Mouse (Mus musculus) lung, postnatal 4 days (tissue): ENCODE results near the gene Gstm1.
"Not testable (repeated sequence)": the region's sequence is repeated elsewhere in the genome, so short reads cannot be mapped to it uniquely, and the experiment has no call there.

Experiments
- DNase-seq, 2 experiments: peaks; one replicate each; pipeline ENCODE4 v3.0.0; 2021

Gstm1 gene

DNA sequence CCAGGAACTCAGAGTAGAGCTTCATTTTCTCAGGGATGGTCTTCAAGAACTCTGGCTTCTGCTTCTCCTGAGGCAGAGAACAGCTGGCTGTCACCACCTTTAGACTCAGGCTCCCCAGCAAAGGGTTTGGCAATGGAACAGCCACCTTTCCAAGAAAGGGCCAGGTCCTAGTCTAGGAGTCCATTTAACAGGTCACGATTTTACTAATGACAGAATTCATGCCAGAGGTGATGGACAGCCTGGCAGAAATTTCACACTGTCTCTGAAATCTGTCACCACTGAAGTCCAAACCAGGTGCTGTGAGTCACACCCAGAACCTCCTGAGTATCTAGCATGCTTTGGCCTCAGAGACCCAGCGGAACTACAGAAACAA, 2.8 kb downstream of the Gstm1 start:
- no peak for DNase-seq

GRCm38 (mm10) chr3:108014098-108014973, 3.4 kb downstream of the Gstm1 start:
- DNase-seq: no peak

DNA sequence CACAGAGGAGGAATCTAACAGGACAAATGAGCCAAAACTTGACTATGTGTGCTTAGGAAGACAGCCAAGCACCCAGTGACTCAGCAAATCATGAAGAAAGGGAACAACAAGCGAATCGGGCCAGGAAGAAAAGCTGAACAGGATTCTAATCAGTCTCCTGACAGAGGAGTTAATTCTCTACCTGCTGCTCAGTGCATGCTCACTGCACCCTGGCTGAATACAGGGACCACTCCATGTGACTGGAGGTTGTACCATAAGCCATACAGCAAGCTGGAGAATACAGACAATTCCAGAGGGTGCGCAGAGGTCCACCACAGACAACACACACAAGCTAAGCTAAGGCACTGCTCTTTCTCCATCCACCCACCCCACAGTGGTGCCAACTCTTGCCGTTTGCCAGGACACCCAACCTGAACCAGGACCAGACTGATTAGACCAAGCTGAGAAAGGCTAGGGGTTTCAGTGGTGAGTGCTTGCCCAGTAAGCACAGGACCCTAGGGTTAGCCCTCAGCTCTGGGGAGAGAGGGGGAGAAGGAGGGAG, 4.4 kb downstream of the Gstm1 start:
- DNase-seq: peak in 1 of 2 experiments; percentile 61

DNA sequence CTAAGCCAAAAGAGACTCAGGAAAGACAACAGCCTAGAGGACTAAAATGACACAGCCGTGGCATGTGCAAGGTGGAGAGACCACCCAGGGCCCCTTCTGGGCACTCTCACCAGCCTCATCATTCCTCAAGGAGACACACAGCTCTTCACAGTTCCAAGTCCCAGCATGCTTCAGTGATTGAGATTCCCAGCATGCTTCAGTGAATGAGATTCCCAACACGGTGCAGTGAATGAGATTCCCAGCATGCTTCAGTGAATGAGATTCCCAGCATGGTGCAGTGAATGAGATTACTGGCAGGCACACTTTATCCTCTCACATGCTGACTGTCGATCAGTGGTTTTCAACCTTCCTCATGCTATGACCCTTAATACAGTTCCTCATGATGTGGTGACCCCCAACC, 6.2 kb downstream of the Gstm1 start:
- no peak for DNase-seq

DNA sequence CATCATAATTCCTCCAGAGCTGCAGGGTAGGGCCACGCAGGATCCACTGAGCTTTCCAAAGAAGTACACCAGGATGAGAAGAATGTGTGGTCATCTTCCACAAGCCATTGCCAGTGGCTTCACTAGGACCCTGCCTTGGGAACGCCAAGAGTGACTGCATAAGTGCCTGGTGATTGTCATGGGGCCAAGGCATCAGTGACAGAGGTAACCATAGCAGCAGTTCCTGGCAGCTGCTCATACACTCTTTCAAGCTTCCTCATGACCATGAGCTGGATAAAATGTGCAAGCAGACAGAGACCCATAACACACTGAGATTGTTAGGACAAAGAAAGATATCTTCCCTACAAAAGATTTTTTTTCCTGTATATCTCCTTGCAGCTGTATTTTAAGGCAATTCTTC, 7.5 kb downstream of the Gstm1 start:
- DNase-seq: peak in 1 of 2 experiments; percentile 40

DNA sequence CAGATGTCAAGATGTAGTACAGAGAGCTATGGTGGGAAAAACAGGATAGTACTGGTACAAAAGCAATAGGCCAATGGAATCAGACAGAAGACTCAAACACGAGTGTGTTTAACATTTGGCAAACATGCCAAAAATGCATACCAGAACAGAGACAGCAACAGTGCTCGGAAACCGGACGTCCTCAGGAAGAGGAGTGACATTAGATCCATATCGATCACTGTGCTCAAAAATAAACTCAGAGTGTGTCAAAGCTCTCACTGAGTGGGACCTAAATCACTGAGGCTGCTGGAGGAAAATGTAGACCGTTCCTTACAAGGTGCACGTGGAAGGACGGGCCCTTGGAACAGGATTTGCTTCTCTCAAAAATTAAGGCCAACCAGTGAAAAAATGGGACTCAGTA, 15.8 kb downstream of the Gstm1 start:
- no peak for DNase-seq

DNA sequence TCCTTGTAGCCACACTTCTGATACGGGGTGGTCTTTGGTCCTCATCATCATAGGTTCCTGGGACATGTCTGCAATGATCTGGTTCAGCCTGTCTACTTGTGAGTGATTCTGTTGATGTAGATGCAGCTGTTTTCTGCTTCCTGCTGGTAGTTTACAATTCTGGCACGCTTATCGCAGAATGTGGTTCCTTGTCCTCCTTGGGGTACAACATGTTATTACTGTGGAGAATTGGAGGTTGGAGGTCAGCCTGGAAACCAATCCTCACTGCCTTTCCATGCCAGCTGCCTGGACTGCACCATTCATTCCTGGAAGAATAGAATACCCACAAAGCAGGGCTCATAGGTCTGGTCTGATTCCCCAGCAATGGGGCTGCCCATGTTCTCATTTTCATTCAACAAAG, 18.3 kb downstream of the Gstm1 start:
- no peak for DNase-seq

DNA sequence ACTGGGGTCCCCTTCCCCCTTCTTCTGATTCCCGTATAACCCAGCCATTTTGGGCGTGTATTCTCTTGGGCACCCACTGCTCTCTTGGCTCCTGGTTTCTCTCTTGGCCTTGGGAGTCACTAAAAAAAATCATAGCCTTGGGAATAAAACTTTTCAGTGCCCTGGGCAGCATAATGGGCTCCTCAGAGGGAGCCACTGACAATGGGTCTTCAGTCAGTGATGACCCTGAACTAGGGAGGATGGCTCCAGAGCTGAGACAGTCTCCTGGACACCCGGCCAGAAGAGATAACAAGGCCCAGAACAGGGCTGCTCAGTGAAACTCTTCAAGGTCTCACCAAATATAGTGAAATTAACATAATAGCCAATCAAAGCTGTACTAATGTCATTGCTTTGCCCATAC, 19.2 kb downstream of the Gstm1 start:
- no peak for DNase-seq

DNA sequence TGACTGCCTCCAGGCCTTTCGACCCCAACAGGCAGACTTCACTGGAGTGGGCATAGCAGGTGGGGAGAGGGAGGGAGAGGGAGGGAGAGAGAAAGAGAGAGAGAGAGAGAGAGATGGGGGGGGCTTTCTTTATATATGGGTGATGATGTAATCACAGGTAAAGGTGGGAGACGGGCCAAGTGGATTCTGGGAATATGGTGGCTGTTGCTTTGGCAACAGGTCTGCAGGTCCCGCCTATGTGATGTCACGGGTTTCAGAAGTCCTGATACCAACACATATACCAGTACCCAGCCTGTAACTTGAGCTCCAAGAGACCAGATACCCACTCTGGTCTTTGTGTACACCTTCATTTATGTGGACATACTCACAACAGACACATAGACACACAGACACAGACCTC, 21.2 kb downstream of the Gstm1 start:
- DNase-seq: no peak

- not testable (repeated sequence) for DNase-seq
These were observed 21.8 kb downstream of the Gstm1 start for GRCm38 (mm10) chr3:107995974-107996373.

DNA sequence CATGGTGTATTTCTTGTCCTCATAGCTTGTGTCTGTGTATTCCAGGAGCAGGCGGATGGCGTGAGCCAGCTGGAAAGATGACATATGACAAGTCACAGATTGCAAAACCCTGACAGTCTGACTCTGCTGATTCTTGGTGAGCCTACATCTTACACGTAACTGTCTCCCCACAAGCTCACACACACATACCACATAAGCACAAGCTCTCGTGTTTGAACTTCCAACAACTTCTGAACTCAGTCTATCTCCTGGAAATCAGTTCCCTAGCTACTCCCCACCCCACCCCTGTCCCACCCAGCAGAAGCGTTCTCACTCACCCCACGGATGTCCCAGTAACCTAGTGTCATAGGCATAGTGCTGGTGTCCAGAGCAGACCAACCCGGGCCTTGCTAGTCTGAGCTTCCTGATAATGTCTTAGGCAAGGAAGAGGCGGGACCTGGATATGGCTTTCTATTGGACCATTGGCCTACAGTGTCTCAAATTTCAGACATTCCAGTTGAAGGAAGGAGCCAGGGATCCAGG, 31.7 kb downstream of the Gstm1 start, which contains the start of gene Gstm2:
Gstm2 (minus strand) TSS at position 413 of the 522 bp plus-strand sequence.
- DNase-seq: peak; percentile 62 to 72

GRCm38 (mm10) chr3:107985141-107985540, 32.6 kb downstream of the Gstm1 start:
- DNase-seq: not testable (repeated sequence)

DNA sequence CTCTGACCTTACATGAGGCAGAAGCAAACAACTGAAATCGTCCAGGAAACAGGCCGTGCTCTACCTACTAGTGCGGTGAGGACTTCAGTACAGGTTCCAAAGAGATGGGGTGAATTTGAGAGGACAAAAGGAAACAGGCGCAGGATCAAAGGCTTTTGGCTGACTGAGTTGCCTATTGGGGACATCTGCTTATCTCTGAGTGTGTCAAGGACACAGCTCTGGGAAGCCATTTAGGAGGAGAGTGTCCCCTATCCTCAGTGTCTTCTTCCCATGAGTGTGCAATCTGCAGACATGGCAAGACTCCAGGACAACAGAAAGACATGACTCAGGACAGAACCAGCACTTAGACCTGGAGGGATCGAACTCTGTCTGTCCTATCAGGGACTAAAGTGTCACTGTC, 33.3 kb downstream of the Gstm1 start:
- no peak for DNase-seq

DNA sequence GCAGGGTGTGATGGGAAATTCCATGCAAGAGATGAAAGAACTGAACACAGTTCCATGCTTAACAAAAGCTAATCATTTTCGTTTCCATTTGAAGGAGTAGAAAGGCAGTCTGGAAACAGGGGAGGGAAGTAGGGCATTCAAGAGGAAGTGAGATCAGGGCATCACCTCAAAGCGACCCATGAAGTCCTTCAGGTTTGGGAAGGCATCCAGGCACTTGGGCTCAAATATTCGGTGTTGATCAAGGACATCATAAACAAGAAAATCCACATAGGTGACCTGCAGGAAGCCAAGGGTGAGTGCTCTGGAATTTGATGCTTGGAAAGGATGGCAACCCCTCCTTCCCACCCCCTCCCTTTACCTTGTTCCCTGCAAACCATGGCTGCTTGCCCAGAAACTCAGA, 34.0 kb downstream of the Gstm1 start:
- DNase-seq: peak in 1 of 2 experiments; percentile 18

DNA sequence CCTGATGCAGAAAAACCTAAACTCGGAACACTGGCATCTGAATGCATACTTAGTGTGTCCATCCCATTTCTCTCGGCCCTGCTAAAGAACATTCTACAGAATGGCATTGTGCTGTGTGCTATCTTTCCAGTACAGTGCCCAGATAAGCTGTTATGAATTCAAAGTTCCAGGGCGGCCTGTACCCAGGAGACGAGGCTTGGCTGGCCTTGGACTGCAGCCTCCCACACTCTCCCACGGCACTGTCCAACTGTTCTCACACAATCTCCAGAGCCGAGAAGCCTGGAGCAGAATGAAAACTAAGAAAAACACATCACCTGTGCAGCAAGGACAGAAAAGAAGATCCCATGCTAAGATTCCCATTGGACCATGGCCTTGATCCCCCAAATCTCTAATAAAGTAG, 35.0 kb downstream of the Gstm1 start:
- DNase-seq: no peak

- no peak for DNase-seq
These were observed 36.5 kb downstream of the Gstm1 start for GRCm38 (mm10) chr3:107981261-107981660.

- DNase-seq: no peak
These were observed 40.1 kb downstream of the Gstm1 start for GRCm38 (mm10) chr3:107977691-107978090.

GRCm38 (mm10) chr3:107974237-107974636, 43.5 kb downstream of the Gstm1 start:
- DNase-seq: no peak

DNA sequence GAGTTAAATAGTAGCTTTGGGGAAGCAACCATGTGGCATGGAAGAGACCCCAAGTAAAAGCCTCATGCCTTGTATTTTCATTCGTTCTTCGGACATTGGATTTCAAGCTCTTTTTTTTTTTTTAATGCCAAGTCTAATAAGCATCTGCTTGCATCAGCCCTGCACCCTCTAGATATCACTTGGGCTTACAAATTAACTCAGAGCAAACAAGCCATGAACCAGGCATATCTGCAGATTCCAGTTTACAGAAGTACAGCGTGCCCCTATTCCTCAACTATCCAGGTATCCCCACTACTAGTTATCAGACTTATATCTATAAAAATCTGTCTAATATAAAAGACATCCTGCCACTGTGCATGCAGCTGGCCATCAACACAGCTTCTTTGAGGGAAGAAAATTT, 45.7 kb downstream of the Gstm1 start:
- no peak for DNase-seq

DNA sequence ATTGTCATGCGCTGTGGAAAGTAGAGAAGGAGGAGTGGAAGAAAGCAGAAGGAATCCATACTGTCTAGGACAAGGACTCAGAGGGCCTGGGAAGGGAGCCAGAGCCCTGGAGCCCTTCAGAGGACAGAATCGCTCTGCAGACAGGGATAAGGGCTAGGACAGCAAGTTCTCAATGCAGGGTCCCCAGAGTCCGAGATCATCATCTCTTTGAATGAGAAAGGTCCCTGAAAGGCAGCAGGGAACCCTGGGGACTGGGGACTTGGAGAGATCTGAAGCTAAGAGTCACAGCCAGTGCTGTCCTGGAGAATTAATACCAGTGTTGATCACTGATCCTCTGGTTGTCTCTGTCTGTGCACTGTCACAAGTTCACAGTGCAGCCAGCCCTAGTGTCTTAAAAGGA, 46.7 kb downstream of the Gstm1 start:
- DNase-seq: not testable (repeated sequence)

DNA sequence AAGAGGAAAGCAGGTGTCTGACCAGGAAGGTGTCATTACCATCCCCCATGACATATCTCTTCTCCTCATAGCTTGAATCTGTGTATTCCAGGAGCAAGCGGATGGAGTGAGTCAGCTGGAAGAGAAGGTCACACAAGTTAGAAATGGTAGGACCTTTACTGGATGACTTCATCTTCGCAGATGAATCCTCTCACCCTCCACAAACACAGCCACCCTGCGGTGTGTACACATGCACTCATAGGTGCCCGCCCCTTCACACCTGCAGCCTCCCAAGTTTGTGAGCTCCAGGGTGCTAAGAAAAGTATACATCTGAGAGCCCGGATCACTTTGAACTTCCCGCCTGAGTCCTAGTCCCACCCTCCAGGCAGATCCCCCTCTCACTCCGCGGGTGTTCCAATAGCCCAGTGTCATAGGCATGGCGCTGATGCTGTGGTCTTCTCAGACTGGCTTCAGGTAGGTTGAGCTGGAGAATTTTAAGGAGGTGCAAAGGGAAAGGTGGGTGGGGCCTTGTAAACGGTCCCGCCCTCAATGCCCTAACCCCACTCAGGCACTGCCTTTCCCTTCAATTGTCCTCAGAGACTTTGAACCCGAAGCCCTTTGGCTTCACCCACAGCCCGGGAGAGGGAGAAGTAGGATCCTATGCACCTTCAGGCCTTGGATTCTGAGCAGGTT, 48.9 kb downstream of the Gstm1 start, which contains the start of gene Gstm3:
Gstm3 (minus strand) TSS at position 560 of the 672 bp plus-strand sequence.
- DNase-seq: no peak

DNA sequence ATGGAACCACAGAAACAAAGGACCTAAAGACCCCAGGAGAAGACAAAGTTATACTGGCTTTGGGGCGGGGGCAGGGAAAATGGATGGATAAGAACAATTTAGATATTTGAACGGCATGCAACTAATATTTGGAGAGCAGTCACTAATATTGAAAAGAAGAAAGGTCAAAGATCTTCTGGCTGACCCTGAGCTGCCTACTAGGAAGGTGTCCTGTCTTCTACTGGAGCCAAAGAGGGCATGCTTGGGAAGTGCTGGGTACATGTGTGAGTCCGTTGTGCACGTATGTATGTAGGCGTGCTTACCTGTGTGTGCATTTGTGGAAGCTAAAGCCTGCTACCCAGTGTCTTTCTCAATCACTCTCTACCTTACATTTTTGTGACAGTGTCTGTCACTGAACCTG, 51.1 kb downstream of the Gstm1 start:
- no peak for DNase-seq

GRCm38 (mm10) chr3:107965592-107965991, 52.2 kb downstream of the Gstm1 start:
- DNase-seq: no peak
